Mouse (Mus musculus): ENCODE results near the gene Nmt1.

Gene Nmt1

DNA sequence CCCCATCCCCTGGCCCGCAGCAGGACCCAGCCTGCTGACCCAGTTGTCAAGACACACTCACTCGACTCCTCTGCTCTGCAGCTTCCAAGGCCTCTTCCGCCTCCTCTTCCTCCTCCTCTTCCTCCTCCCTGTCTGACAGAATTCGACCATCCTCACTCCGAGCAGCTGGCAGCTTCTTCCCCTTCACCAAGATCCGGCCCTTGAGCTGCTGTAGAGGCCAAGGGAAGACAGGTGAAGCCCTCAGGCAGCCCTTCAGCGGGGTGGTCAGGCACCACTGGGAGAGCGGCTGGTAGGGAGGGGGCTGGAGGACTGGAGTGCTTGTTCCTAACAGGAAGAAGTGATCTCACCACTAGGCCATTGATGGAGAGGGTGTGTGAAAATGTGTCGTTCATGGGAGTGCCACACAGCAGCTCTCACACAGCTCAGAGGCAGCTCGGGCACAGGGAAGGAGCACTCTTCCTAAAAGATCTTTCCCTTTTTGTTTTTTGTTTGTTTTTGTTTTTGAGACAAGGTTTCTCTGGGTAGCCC, 46.9 kb downstream of the Nmt1 start:
- DNase-seq (ENCODE audit: extremely low spot score, low read depth, low spot score) = no peak

DNA sequence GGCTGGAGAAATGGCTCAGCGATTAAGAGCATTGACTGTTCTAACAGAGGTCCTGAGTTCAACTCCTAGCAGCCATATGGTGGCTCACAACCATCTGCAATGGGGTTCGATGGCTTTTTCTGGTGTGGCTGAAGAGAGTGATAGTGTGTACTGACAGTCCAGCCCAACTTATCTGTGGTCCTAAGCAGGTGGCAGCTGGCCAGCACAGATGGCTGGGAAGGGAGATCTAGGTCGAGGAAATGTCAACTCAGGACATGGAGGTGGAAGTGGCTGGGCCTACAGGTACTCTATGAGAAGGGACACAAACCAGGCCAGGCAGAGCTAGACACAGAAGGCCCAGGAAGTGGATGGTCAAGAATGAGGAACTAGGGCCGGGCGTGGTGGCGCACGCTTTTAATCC, 48.0 kb downstream of the Nmt1 start:
- no peak for DNase-seq (ENCODE audit: extremely low spot score, low read depth, low spot score)

DNA sequence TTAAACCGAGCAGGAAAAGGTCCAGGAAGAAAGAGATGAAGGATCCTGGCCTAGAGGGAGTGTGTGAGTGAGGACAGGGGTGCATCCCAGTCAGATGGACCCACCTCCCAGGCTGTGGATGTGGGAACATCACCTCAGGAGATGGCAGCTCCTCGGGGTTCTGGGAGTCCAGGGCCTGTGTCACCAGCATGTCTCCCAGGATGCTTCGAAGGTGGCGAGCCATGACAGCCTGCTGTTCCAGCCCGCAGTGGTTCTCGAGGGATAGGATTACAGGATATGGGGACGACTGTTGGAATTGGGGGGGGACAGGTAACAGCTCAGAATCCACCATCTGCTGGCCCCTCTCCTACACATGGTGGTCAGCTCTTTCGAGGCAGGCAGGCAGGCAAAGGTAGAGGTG, 48.6 kb downstream of the Nmt1 start:
- DNase-seq (ENCODE audit: extremely low spot score, low read depth, low spot score) = no peak

DNA sequence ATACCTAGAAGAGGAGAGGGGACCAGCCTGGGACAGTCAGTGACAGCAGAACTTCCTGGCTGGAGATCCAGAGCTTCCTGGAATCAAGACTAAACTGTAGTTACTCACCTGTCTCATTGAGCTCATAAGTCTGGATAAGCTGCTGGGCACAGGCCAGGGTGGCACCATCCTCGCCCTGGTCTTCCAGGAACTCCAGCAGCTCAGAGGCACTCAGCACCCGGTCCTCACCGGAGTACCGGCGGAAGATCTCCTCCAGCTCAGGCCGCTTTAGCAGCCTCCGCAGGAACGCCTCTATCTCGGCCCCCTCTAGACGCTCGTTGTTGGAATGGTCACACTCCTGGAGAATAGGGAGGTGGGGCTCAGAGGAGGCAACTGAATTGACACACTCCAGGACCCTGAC, 50.1 kb downstream of the Nmt1 start:
- DNase-seq (ENCODE audit: extremely low spot score, low read depth, low spot score) = no peak

DNA sequence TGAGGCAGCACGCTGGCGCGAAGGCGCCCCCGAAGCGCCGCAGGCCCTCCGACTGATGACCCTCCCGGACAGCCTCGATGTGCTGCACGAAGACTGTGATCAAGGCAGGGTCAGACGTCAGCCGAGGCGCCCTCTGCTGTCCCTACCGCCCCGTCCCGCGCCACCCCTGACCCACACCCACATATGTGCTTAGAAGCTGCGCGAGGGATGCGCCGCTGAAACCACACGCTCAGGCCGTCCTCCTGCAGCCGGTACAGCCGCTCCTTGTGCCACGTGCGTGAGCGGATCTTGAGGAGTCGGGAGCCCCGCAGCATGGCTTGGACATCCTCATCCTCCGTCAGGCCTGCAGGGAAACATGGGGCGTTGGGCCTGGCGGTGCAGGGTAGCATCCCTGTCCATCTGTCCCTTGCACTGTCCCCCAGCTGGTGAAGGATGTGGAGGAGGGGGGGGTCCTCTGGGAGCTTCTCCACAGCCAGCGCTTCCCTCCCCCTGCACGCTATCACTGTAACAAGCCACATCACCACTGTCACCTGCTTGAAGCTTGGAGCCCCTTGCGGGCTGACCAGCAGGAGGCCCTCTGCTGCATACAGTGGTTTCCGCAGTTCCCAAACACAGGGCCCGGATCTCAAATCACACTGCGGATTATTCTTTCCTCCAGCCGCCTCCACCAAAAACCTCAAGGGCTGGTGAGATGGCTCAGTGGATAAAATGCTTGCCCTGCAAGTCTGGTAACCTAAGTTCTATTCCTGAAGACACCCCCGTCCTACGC, 52.5 kb downstream of the Nmt1 start:
- no peak for DNase-seq (ENCODE audit: extremely low spot score, low read depth, low spot score)

DNA sequence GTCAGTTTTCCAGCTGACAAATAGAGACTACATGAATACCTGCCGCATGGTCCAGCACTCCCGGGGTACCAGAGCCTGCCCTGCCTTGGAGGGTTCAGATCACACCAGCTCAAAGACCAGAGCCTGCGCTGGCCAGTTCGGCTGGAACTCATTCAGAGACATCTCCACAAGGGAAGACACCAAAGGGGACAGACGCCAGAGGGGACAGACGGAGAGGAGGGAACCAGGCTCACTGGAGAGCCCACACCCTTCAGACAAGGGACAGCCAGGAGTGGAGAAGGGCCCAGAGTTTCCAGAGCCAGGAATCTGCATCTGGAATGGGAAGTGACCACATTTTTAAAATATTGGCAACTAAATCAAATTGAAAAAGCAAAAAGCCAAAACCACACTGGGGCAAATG, 53.6 kb downstream of the Nmt1 start:
- DNase-seq (ENCODE audit: extremely low spot score, low read depth, low spot score) = no peak

DNA sequence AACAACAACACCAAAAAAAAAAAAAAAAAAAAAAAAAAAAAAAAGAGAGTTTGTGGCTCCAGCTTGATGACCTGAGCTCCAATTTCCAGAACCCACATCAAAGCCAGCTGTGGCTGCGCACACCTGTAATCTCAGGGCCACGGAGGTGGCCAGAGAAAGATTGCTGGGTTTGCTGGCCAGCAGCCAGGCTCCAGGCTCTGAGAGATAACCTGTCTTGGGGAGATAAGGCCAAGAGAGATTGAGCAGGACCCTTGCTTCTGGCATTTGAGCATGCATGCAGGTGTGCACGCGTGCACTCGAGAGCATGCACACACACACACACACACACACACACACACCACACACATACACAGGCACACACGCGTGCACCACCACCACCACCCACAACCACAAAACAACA, 65.3 kb downstream of the Nmt1 start:
- DNase-seq (ENCODE audit: extremely low spot score, low read depth, low spot score) = no peak

DNA sequence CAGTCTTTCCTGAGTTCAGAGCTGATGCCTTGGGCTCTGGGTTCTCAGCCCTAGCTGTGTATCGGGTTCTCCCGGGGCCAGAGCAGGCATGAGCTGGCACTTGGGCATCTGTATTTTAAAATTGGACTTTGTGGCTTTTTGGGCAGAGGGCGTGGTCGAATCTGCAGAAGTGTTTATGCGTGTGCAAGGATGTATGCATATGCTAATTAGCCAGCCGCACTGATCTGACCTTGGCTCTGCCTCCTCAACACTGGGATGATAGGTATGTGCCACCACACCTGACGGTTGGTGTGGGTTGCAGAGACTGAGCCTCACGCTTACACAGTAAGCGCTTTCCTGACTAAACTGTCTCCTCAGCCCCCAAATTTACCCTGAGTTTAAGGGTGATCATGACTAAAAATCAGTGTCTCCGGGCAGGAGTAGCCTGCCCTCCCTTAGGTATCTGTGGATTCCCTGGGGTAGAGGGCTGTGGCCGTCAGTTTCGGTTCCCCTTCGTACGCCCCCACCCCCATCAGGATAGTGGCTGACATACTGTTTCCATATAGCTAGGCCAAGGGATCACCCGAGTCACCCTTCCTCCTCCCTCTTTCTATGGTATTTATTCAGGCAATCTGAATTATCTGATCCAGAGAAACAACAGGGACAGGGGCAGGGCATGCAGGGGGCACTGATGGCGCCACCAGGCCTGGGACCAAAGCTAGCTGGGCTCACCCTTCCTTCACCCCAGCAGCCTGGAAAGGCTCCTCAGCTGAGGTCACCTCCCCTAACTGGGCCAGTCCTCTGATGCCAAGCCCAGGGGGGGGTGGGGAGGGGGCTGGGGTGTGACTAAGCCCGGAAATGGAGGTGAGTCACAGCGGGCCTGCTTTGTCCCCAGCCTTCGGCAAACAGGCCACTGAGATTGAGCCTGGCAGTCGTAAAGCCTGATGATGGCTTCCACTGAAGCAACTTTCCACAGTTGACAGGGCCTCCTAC, 66.2 kb downstream of the Nmt1 start:
- DNase-seq (ENCODE audit: extremely low spot score, low read depth, low spot score) = no peak

DNA sequence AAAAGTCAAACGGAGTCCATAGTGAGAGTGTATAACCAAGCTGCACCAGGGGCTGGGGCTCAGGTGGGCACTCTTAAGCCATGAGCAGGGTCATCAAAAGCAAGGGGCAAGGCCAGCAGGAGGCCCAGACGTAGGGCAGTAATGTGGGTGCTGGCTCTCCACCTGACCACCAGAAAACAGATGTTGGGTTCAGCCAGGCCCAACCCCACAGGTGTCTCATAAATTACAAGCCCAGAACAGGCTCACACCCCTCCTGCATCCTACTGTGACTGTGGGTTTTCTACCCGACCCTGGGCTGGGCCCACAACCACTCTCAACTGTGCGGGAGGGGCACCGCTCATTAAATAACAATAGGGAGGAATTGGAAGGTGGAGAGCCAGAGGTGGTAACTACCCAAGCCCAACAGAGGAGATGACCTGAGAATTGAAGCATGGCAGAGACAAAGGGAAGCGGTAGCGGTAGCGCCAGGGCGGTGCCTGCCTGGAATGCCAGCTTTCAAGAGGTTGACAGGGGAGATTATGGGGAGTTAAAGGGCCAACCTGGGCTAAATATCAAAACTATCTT, 67.2 kb downstream of the Nmt1 start:
- DNase-seq (ENCODE audit: extremely low spot score, low read depth, low spot score) = no peak

DNA sequence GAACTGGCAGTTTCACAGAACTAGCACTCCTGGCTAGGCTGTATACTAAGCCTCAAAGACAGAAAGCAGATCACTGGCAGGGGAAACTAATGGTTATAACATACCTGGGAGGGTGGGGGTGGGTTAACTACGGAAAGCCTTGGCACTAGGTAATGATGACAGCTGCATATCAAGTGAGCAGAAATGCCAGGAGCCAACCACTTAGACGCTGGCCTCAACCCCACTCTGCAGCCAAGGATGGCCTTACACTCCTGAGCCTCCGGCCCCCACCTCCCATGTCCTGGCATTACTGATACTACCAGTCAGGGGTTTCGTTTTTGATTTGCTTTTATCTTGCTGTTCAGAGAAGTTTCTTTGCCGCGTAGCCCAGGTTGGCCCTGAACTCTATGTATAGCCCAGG, 67.8 kb downstream of the Nmt1 start:
- no peak for DNase-seq (ENCODE audit: extremely low spot score, low read depth, low spot score)

DNA sequence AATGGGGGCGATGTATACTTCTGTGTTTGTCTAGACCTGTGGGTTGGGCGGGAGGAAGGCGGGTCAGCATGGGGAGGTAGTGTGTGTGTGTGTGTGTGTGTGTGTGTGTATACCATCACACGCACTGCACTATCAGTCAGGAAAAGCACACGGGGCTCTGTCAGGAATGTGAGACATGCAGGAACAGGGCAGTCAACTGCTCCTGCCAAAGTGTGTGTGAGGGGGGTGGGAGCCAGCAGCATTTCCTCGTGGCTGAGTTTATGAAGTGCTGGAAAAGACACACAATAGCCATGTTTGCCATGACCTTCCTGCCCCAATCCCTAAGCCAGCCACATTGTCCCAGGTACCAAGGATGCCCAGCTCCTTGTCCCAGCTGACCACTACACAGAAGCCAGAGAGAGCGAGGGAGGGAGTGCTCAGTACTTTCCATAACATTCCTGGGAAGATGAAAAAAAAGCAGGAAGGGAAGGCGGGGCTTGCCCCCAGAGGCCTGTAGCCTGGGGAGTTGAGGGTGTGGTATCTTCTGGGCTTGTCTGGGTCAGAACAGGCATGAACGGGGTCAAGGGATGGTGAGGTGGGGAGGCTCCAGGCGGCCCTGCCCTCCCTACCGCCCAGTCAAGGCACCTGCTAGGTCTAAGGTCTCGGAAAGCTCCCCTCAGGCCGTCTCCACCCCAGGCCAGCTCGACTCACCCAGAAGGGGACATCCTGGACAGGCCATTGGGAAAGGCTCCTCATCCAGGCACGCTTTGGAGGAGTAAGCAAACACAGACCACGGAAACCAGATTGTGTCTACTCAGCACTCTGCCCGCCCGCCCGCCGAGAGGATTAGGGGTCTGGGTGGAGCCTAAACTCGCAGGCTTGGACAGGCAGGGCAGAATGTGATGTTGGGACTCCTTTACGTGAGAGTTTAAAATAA, 69.2 kb downstream of the Nmt1 start:
- no peak for DNase-seq (ENCODE audit: extremely low spot score, low read depth, low spot score)

DNA sequence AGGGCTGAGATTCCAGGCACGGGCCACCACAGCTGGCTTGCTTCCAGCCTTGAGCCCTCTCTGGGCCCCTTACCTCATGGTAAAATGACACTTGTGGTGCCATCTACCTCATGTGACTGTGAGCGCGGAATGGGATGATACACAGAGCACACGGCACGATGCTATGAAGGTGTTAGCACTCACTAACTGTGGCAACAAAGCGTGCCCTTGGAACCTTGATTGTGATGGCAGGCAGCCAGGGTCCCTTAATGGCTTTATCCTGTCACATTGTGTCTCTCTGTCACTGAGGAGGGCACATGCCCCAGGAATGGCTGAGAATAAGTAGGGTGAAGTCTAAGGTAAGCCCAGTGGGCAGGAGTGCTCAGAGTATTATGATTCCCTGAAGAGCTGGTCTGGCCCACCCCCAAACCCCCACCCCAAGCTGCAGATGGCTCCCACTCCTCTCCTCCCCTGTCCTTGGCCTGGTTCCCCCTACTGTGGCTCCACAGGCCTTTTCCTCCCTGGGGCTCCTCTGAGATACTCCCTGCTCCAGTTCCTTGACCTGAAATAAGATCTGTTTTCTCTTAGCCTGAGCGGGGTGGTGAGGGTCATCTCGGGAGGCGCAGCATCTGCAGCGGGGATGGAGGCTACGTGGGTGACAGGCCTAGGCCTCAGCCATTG, 70.7 kb downstream of the Nmt1 start:
- no peak for DNase-seq (ENCODE audit: extremely low spot score, low read depth, low spot score)

DNA sequence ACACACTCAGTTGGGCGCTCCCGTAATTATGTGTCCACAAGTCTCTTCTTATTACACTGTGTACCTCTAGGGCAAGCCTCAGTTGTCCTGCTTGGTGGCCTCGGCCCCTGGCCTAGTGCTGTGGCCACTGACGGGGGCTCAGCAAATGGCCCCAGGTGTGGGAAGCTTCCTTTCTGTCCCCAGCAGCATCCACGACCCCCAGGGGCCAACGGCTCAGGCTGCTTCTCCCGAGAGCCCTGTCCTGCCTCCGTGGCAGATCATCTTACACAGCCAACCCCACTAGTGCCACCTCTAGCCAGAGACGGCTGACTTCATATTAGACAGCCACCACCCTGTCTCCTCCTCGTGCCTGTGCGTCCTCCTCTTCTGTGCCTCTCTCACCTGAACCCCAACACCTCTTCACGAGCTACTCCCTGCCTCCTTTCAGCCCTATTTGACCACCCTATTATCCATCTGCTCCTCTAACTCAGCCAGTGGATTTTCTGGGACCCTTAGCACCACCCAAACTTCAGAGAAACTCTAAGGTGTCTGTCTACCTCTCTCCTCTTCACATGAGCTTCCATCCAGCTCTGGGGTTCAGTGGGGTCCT, 71.5 kb downstream of the Nmt1 start:
- DNase-seq (ENCODE audit: extremely low spot score, low read depth, low spot score) = no peak

DNA sequence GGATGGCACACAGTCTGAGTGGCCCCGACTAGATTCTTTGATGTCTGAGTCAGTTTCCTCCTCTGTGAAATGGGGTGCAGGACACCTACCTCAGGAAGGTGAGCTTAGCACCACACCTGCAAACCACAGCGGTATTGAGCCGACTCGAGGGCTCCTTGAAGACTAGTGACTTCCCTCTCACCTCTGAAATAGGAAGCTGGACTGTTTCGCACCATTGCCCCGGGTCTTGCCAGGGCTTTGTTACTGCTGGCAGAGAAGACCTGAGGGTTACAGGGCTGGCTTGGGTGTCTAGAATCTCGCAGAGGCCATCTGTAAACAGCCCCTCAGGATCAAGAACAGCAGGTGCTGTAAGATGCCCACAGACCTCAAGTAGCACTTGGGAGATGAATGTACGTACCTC, 72.4 kb downstream of the Nmt1 start:
- no peak for DNase-seq (ENCODE audit: extremely low spot score, low read depth, low spot score)

DNA sequence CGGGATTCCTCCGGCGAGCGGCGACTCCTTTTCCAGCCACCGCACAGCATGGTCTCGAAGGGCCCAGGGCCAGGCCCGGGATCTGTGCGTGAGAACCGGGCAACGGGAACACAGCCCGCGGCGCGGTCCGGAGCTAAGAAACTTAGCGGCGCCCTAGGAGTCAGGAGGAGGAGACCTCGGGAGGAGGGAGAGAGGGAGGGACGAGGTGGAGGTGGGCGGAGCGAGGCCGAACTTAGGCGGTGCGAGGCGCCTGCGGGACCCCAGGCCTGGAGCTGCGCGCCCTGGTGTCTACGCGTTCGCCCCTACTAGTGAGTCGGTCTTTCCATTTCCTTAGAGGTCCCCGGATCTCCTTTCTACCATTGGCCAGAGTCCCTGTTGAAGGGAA, 73.5 kb downstream of the Nmt1 start, which contains the start of the genes Plcd3 and Acbd4:
TSS of gene Plcd3 (minus strand) at position 178 of the 385 bp plus-strand sequence.
TSS of gene Acbd4 (plus strand) at position 202 of the 385 bp plus-strand sequence.
- no peak for DNase-seq (ENCODE audit: extremely low spot score, low read depth, low spot score)

DNA sequence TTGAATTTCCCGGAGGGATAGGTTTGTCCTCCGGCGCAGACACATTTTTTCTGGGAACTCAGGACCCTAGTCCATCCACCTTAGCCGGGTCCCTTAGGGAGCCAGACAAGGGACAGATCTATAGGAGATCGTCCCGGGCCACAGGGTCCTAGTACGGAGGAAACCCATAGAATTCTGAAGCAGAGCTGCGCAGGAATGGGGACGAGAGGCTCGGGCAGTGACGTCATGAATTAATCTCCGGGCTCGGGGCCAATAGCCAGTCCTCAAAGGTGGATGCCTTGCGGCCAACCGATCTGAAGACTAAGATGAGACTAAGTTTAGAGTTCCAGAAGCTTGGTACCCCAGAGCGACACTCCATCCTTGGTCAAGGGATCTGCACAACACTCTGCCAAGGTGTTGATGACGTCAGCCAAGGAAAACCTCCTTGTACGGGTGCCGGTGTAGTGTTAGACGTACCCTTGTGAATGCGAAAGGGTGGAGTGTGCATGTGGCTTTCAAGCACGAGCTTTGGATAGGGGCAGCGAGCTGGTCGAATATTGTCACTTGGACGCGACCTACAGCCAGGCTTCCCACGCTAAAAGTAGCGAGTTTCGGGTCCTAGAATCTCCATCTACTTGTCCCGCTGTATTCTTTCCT, 74.0 kb downstream of the Nmt1 start:
- no peak for DNase-seq (ENCODE audit: extremely low spot score, low read depth, low spot score)

DNA sequence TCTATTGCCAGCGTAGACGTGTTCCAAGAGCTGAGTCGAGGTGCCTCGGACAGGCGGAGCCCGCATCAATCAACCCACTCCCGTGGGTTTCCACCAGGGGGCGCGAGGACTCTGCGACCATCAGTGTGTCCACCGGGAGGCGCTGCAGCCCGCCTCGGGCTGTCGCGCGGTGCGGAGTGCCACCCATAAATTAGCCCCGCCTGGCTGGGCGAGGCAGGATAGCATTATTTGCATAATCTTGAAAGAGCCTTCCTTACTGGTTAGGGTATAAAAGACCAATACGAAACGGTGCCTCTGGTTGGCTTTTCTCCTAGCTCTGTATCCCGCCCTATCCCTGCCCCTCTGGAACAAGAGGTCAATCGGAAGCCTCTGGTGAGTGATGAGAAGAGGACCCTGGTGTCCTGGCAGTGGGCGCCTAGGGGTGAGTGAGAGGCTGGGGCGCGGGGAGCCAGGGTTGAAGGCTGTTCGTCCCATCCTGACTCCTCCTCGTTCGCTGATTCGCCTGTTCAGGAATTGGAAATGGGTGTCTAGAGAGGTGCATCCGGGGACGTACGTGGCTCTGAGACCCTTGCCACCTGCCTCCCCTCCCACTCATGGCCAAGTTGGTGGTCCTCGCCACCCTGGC, 74.8 kb downstream of the Nmt1 start:
- DNase-seq (ENCODE audit: extremely low spot score, low read depth, low spot score) = peak; percentile 90

DNA sequence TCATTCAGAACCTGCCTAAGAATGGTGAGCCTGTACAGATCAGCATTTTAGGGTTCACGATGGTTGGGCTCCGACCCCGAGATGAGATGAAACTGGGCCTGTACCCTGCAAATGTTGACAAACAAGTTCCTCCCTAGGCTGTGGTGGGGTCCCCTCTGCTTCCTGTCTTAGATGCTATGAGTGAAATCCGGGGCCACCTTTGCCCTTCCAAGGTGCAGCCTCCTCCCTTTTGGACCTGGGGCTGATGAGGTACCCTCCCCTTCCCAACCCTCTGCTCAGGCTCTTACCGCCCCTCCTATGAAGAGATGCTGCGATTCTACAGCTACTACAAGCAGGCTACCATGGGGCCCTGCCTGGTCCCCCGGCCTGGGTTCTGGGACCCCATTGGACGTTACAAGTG, 75.6 kb downstream of the Nmt1 start:
- no peak for DNase-seq (ENCODE audit: extremely low spot score, low read depth, low spot score)

DNA sequence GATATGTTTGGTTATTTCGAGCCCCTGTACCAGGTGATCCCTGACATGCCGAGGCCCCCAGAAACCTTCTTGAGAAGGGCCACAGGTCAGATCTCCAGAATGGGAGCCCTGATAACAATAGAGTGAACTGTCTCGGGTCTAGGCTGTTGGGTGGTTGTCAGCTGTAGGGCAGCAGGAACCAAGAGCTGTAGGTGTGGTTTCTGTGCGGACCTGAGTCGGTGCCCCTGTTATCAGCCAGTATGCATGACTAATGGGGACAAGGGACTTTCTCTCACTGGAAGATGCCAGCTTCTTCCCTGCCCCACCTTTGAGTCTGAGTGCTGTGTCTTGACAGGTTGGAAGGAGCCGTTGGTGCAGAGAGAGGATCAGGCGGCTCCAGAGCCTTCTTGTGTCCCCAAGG, 76.5 kb downstream of the Nmt1 start:
- no peak for DNase-seq (ENCODE audit: extremely low spot score, low read depth, low spot score)

Data from hindlimb bud, embryonic 11.5 days (tissue).